Mouse (Mus musculus) thymus, adult 2 months (tissue): ENCODE data around the gene Fgf12.

Source experiments
- CTCF ChIP-seq: fragments of 200-500 bp; IDR thresholded peaks from 2 replicates; pipeline ENCODE4 v1.5.1; 2012; ENCODE audit warnings: mild to moderate bottlenecking, control low read depth, low read length, moderate library complexity, borderline replicate concordance; ENCODE audit not compliant: control insufficient read depth, poor library complexity, insufficient read depth; ENCODE audit errors: extremely low read depth
- POLR2A ChIP-seq: fragments of 200-500 bp; IDR thresholded peaks from 2 replicates; pipeline ENCODE4 v1.6.1; 2012; ENCODE audit warnings: mild to moderate bottlenecking, low read length, control low read depth, moderate library complexity; ENCODE audit not compliant: control insufficient read depth, poor library complexity, insufficient read depth; ENCODE audit errors: extremely low read depth

DNA sequence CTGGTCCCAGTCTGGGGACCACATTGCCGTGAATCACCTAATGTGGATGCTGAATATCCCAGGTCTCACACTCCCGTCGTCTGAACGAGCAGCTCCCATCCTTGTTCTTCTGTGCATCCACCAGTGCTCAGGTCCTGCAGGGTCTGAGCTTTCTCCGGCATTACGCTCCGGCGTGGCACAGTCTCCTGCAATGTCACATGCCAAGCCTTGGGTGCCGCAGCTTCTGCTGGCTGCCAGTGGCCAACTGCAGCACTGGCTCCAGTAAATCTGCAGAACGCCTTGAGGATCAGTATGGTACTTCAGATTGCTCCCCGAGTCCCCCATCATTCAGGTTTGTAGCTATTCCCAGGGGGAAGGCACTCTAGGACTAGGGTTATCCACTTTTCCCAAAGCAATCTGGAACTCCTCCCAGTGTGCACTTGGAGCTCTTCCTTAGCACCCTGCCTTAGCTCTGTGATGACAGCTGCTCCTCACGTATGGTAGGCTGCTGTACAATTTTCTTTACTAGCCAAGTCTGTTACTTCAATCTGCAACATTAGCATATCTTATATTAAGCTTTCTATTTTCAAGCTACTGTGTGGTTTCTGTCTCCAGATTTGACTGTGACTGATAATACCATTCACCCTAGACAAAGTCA lies 254.8 kb downstream of the Fgf12 start:
- no peak for TF ChIP-seq CTCF
- no peak for TF ChIP-seq POLR2A
